Mouse (Mus musculus): ENCODE measurements at regions not wholly inside any gene's neighbourhood (a gene's known extent, or its start where the extent isn't known, plus 50 kb on each side); places are given as distances from the start of the nearest gene placed in this dataset.

DNA sequence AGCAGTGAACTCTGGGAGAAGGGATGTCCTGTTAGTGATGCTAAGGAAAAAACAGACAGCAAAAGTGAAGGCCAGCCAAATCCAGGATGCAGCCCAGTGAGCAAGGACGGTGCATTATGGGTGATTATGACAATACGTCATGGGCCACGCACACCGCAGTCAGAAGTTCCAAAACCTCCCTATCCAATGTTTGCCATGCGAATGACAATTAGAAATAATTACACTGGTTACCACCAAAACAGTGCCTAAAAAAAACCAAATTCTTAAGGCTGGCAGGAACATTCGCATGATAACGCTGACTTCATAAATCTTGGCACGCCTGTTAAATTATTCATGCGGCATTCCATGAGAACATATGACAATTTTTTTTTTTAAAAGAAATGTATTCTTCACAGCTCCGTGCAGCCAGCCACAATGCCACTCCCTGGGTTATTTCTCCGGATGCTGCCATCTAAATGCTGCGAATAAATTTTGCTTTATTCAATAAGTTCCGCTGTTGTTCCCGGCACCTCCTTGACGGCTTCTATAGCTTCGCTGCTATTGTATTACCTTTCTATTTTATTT is 421.8 kb upstream of the Adamts16 start:
- 77% methylated on average over 16 of the region's 16 CpGs for WGBS
- no peaks in the 10 kb centered on the region for H3K36me3 ChIP-seq (ENCODE audit: control insufficient read depth, insufficient read depth, low read length)
- ATAC-seq = peak; percentile 63; the same call in 1 of the 2 replicates
- no peaks in the 10 kb centered on the region for H3K27me3 ChIP-seq (replicated peaks; ENCODE audit: control insufficient read depth, insufficient read depth, low read length)
- H3K4me3 ChIP-seq (ENCODE audit: low read depth, low read length) = no peak overlapping the region
- no peaks in the 10 kb centered on the region; the same call in 1 of the 2 replicates for H3K4me1 ChIP-seq (ENCODE audit: control insufficient read depth, insufficient read depth, low read length)
- no peak overlapping the region for H3K9ac ChIP-seq (ENCODE audit: low read length)
- H3K9me3 ChIP-seq (replicated peaks; ENCODE audit: control insufficient read depth, low read length) = no peaks in the 10 kb centered on the region
- peak; percentile 58 for DNase-seq (ENCODE audit: low spot score)
- H3K4me2 ChIP-seq (ENCODE audit: low read length) = no peak overlapping the region
- H3K27ac ChIP-seq (ENCODE audit: low read depth, low read length) = no peak overlapping the region

DNA sequence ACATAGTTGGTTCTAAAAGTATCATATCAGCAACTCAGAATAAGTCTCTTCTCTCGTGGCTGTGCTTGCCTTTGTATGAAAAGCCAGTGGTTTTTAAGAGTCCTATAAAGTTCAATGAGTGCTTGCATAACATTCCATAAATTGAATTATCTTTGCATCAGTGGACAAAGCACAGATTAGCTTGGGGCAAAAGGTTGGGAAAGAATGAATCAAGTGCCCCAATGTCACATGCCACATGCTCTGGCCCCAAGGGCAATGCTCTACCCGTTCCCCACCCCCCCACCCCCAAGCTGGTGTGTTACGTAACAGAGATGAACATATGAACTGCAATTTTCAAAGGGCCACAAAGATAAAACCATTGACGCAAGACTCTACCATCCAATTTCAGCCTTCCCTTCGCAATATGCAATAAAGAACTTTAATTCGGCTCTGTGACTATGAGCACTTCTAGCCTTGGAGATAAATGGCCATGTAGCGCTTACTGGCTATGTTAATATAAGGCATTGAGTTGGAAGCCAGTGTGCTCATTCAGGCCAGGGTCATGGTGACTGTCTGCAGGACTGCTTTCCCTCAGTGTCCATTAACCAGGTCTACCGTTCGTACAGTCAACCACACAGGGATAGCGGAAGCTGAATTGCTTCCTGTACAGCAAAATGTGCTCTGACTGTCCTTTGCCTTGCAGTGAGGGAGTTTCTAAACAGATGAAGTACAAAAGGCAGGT is 421.1 kb upstream of the Adamts16 start:
- 80% methylated on average over 10 of the region's 10 CpGs for WGBS
- Histone ChIP-seq H3K4me1 (ENCODE audit: control insufficient read depth, insufficient read depth, low read length) (no peaks in the 10 kb centered on the region; the same call in 1 of the 2 replicates), H3K4me2 (ENCODE audit: low read length) (no peak overlapping the region), H3K9ac (ENCODE audit: low read length) (no peak overlapping the region), H3K9me3 (replicated peaks; ENCODE audit: control insufficient read depth, low read length) (no peaks in the 10 kb centered on the region), H3K27me3 (replicated peaks; ENCODE audit: control insufficient read depth, insufficient read depth, low read length) (no peaks in the 10 kb centered on the region), H3K27ac (ENCODE audit: low read depth, low read length) (no peak overlapping the region), H3K4me3 (ENCODE audit: low read depth, low read length) (no peak overlapping the region), H3K36me3 (ENCODE audit: control insufficient read depth, insufficient read depth, low read length) (no peaks in the 10 kb centered on the region)
- DNase-seq (ENCODE audit: low spot score) = no peak
- no peak for ATAC-seq

DNA sequence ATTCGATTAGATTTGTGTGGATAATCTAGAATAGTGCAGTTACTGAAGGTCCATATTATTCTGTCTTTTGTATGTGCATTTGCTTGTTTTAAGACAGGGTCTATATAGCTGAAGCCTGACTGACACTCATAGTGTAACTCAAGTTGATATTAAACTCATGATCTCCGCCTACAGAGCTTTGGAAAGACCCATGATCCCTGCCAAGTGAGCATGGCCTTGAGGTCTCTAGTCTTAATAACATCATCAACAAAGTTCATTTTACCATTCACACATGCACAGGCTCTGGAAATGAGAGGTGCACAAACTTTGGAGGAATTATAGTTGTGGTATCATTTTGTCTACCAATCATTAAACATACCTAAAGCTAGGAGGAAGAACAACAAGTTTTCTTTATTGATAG is 412.4 kb upstream of the Adamts16 start:
- WGBS = 91% methylated on average over 2 of the region's 2 CpGs
- no peaks in the 10 kb centered on the region for H3K9me3 ChIP-seq (replicated peaks; ENCODE audit: control insufficient read depth, low read length)
- H3K4me2 ChIP-seq (ENCODE audit: low read length) = no peak overlapping the region
- no peak overlapping the region for H3K9ac ChIP-seq (ENCODE audit: low read length)
- no peak overlapping the region for H3K4me3 ChIP-seq (ENCODE audit: low read depth, low read length)
- H3K4me1 ChIP-seq (ENCODE audit: control insufficient read depth, insufficient read depth, low read length) = no peaks in the 10 kb centered on the region
- ATAC-seq = no peak
- H3K27me3 ChIP-seq (replicated peaks; ENCODE audit: control insufficient read depth, insufficient read depth, low read length) = no peaks in the 10 kb centered on the region
- no peak overlapping the region for H3K27ac ChIP-seq (ENCODE audit: low read depth, low read length)
- no peaks in the 10 kb centered on the region for H3K36me3 ChIP-seq (ENCODE audit: control insufficient read depth, insufficient read depth, low read length)
- DNase-seq (ENCODE audit: low spot score) = no peak

DNA sequence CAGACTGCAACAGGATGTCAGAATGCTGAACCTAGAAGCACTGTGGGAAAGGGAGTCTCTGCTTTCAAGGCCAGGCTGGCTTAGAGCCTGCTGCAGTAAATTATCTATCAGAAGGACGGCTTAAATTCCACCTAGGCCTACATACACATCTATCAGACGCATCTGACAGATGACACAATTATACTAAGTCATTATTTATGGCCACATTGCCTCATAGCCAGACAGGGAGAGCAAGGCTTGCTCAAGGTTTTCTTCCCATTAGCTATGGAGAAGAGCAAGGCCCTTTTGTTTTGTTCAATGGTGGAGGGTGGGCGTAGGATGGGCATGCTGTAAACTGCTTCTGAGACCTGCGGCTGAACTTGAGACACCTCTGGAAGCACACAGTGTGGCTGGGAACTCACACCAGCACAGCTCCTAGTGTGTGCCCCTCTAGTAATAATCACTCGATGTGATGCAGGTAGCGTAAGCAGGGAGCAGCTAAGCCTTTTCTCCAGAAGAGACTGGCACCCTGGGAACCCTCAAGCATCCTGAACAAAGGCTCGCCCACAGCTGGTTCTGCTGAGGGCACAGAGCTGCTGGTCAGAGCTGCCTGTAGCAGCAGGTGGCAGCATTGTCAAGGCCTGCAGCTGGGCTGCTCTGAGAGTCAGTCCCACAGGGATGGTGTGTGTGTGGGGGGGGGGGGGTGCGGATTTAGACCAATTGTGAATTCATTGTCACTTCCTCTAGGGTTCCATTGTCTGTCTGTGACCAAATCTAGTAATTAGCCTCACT is 406.8 kb upstream of the Adamts16 start:
- DNase-seq (ENCODE audit: low spot score) (peak; percentile 51), ATAC-seq (peak; percentile 69; the same call in 1 of the 2 replicates)
- H3K4me1 ChIP-seq (ENCODE audit: control insufficient read depth, insufficient read depth, low read length) = peaks cover 2% of the 10 kb centered on the region; the same call in 1 of the 2 replicates
- no peaks in the 10 kb centered on the region for H3K36me3 ChIP-seq (ENCODE audit: control insufficient read depth, insufficient read depth, low read length)
- 29% methylated on average over 8 of the region's 8 CpGs for WGBS
- H3K27me3 ChIP-seq (replicated peaks; ENCODE audit: control insufficient read depth, insufficient read depth, low read length) = no peaks in the 10 kb centered on the region
- H3K9me3 ChIP-seq (replicated peaks; ENCODE audit: control insufficient read depth, low read length) = no peaks in the 10 kb centered on the region
- H3K9ac ChIP-seq (ENCODE audit: low read length) = no peak overlapping the region
- no peak overlapping the region for H3K27ac ChIP-seq (ENCODE audit: low read depth, low read length)
- H3K4me2 ChIP-seq (ENCODE audit: low read length) = no peak overlapping the region
- H3K4me3 ChIP-seq (ENCODE audit: low read depth, low read length) = no peak overlapping the region

DNA sequence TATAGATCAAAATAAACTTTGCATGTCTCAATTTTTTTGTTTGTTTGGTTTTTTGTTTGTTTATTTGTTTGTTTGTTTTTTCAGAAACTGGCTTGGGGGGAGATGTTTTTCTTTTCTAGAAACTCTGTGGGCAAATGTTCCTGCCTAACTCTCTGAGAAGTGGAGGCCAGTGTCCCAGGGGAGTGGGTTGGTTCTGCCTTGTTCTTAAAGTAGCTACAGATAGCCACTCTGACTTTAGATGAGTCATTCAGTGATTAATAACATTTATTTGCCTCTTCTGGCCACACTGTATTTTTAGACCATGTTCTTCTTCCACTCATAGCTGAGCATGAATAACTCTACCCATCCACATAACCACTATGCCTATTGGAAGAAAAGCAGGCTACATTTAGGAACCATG is 405.6 kb upstream of the Adamts16 start:
- no peak for ATAC-seq
- no peak overlapping the region for H3K4me3 ChIP-seq (ENCODE audit: low read depth, low read length)
- H3K27me3 ChIP-seq (replicated peaks; ENCODE audit: control insufficient read depth, insufficient read depth, low read length) = no peaks in the 10 kb centered on the region

DNA sequence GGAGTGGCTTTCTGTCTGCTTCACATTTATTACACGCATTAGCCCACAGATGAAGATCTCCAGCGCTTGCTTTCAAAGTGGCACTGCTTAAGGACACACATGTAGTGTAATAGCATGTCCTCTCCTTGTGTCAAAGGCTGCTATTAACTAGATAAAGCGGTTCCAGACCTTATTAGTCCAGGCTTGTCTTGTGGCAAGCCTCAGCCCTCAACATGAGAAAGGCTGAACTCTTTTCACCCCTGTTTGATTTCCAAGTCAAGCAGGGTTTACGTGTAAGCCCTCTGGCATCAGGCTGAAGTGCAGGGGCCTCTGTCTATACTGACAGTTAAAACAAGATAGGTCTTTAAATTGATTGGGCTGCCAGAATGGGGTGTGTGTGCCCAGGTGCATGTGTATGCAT is 403.7 kb upstream of the Adamts16 start:
- no peak overlapping the region for H3K4me2 ChIP-seq (ENCODE audit: low read length)
- H3K27ac ChIP-seq (ENCODE audit: low read depth, low read length) = no peak overlapping the region
- DNase-seq (ENCODE audit: low spot score) (no peak), ATAC-seq (no peak)
- no peaks in the 10 kb centered on the region for H3K36me3 ChIP-seq (ENCODE audit: control insufficient read depth, insufficient read depth, low read length)
- no peaks in the 10 kb centered on the region for H3K9me3 ChIP-seq (replicated peaks; ENCODE audit: control insufficient read depth, low read length)
- no peak overlapping the region for H3K9ac ChIP-seq (ENCODE audit: low read length)
- 83% methylated on average over 4 of the region's 4 CpGs for WGBS
- H3K4me1 ChIP-seq (ENCODE audit: control insufficient read depth, insufficient read depth, low read length) = peaks cover 2% of the 10 kb centered on the region; the same call in 1 of the 2 replicates
- H3K4me3 ChIP-seq (ENCODE audit: low read depth, low read length) = no peak overlapping the region
- no peaks in the 10 kb centered on the region for H3K27me3 ChIP-seq (replicated peaks; ENCODE audit: control insufficient read depth, insufficient read depth, low read length)

More for the DNA sequence above, 405.6 kb upstream of the Adamts16 start:
- Histone ChIP-seq H3K4me2 (ENCODE audit: low read length) (no peak overlapping the region), H3K4me1 (ENCODE audit: control insufficient read depth, insufficient read depth, low read length) (peaks cover 2% of the 10 kb centered on the region; the same call in 1 of the 2 replicates), H3K36me3 (ENCODE audit: control insufficient read depth, insufficient read depth, low read length) (no peaks in the 10 kb centered on the region), H3K27ac (ENCODE audit: low read depth, low read length) (no peak overlapping the region), H3K9ac (ENCODE audit: low read length) (no peak overlapping the region), H3K9me3 (replicated peaks; ENCODE audit: control insufficient read depth, low read length) (no peaks in the 10 kb centered on the region)
- DNase-seq (ENCODE audit: low spot score) = no peak

DNA sequence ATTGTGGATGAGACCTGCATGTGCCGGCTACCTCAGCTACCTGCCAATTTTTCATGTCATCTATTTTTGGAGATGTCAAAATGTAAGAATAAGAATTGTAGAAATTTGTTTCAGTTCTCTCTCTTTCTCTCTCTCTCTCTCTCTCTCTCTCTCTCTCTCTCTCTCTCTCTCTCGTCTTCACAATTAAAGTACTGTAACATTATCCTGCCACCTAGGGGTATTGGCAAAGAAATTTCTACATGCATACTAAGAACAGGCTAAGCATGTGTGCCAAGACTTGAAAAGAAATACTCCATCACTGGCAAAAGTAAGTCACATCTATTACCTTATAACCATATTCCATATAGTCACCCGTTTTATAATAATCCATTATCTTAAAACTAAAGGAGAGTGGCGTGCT is 398.2 kb upstream of the Adamts16 start:
- Histone ChIP-seq H3K9ac (ENCODE audit: low read length) (no peak overlapping the region), H3K27ac (ENCODE audit: low read depth, low read length) (no peak overlapping the region), H3K27me3 (replicated peaks; ENCODE audit: control insufficient read depth, insufficient read depth, low read length) (no peaks in the 10 kb centered on the region), H3K4me2 (ENCODE audit: low read length) (no peak overlapping the region), H3K4me1 (ENCODE audit: control insufficient read depth, insufficient read depth, low read length) (no peaks in the 10 kb centered on the region), H3K9me3 (replicated peaks; ENCODE audit: control insufficient read depth, low read length) (no peaks in the 10 kb centered on the region), H3K36me3 (ENCODE audit: control insufficient read depth, insufficient read depth, low read length) (no peaks in the 10 kb centered on the region), H3K4me3 (ENCODE audit: low read depth, low read length) (no peak overlapping the region)
- ATAC-seq (no peak), DNase-seq (ENCODE audit: low spot score) (no peak)
- WGBS = 73% methylated on average over 4 of the region's 4 CpGs

DNA sequence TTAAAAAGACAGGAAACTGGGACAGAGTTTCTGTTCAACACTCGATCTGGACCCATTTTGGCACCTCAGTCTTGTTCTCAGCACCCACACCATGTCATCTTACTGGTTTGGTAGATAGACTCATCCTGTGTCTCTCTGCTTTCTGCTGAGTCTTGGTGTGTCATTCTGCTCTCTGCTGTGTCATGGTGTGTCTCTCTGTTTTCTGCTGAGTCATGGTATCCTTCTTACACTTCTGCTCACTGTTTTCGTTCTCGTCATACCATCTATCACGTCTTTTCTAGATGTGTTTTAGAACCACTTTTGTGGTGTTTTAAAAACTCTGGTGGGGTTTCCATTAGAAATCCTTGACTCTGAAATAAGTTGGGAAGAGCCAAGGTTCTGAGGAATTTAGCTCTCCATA is 393.7 kb upstream of the Adamts16 start:
- no peak for ATAC-seq
- WGBS = 93% methylated on average over 4 of the region's 4 CpGs
- H3K4me1 ChIP-seq (ENCODE audit: control insufficient read depth, insufficient read depth, low read length) = no peaks in the 10 kb centered on the region

DNA sequence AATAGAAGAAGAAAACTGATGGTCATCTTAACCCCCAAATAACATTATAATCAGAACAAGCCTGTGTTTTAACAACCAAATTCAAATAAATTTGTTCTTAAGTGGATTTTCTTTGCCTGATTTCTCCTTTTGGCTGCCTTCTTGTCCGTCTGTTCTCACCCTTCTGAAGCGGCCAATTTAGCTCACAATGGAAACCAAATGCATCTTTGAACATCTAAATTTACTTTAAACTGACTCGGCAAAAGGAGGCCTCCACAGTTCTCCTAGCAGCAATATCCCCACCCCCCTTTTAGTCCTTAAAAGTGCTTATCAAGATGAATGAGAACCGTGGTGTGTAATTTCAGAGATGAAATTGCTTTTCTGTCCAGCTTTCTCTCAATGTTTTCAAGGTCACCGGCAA is 389.6 kb upstream of the Adamts16 start:
- WGBS = 67% methylated on average over 5 of the region's 5 CpGs
- Histone ChIP-seq H3K27ac (ENCODE audit: low read depth, low read length) (no peak overlapping the region), H3K4me1 (ENCODE audit: control insufficient read depth, insufficient read depth, low read length) (no peaks in the 10 kb centered on the region), H3K4me2 (ENCODE audit: low read length) (no peak overlapping the region), H3K9ac (ENCODE audit: low read length) (no peak overlapping the region), H3K4me3 (ENCODE audit: low read depth, low read length) (no peak overlapping the region), H3K27me3 (replicated peaks; ENCODE audit: control insufficient read depth, insufficient read depth, low read length) (no peaks in the 10 kb centered on the region), H3K36me3 (ENCODE audit: control insufficient read depth, insufficient read depth, low read length) (no peaks in the 10 kb centered on the region), H3K9me3 (replicated peaks; ENCODE audit: control insufficient read depth, low read length) (no peaks in the 10 kb centered on the region)
- ATAC-seq = no peak
- no peak for DNase-seq (ENCODE audit: low spot score)

More for the DNA sequence above, 393.7 kb upstream of the Adamts16 start:
- Histone ChIP-seq H3K36me3 (ENCODE audit: control insufficient read depth, insufficient read depth, low read length) (no peaks in the 10 kb centered on the region), H3K27me3 (replicated peaks; ENCODE audit: control insufficient read depth, insufficient read depth, low read length) (no peaks in the 10 kb centered on the region), H3K4me3 (ENCODE audit: low read depth, low read length) (no peak overlapping the region), H3K9ac (ENCODE audit: low read length) (no peak overlapping the region), H3K27ac (ENCODE audit: low read depth, low read length) (no peak overlapping the region), H3K9me3 (replicated peaks; ENCODE audit: control insufficient read depth, low read length) (no peaks in the 10 kb centered on the region), H3K4me2 (ENCODE audit: low read length) (no peak overlapping the region)
- no peak for DNase-seq (ENCODE audit: low spot score)
